Mouse (Mus musculus): ENCODE results near the gene Slc38a11.

The Slc38a11 gene

DNA sequence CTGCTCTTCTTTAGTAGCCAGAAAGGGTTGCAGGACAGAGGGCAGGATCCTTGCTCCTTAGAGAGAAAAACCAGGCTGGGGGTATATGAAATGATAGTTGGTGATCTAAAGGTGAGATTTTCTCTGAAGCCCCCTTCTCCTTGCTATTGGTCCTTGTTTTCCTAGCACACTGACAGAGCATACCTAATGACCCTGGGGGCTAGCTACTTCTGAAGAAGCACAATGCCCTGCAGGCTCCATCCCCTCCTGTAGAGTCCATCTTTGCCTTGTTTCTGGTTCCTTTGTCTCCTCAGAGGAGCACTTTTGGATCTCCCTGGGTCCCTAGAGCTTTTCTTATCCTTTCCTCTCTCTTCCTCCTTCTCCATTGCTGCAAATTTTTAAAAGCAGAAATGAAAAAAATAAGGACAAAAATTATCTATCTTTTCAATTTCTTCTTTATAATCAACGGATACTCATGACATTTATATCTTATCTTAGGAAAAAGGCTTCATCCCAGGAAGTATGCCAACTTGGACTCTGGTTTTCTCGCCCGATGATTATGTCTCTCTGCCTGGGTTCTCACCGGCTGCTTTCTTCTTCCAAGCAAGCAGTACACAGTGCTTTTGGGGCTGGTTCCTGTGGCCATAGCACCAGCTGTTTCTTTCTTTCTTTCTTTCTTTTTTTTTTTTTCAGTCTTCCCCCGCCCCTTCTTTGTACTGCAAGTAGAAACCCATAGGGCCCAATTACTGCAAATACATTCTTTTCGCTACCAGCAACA lies 41.7 kb downstream of the Slc38a11 start:
- DNase-seq, result no peak

DNA sequence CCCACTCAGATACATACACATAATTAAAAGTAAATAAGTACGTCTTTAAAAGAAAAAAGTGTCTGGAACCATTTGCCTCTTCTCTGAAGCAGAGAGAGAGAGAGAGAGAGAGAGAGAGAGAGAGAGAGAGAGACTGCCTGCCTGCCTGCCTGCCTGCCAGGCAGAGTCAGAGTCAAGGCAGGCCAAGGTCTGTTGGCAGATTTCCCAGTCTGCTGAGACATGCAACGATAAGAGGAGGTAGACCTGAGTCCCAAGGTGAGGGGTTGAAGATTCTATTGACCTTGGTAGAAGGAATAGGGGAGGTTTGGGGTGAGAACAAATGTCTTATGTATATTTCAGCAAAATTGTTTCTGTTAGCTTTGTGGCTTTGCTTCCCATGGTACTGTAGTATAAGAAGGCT lies 42.9 kb downstream of the Slc38a11 start:
- peak; percentile 70 to 73 for DNase-seq

DNA sequence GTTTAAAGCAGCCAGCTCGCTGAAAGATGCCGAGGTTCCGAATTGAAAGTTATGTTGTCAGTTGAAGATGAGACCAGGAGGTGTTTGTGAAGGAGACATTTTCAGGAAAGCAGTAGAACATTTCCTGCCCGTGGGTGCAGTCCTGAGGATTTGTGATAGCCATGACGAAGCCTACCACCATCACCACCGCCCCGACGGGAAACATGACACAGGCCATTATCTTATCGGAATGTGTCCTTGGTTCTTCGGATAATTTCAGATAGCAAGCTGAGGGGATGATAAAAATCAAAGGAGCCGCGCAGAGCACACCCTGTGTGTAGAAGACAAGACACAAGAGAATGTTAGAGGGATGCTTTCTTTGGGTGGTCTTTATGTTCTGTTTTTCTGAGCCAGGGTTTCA lies 47.1 kb downstream of the Slc38a11 start:
- DNase-seq, result no peak

DNA sequence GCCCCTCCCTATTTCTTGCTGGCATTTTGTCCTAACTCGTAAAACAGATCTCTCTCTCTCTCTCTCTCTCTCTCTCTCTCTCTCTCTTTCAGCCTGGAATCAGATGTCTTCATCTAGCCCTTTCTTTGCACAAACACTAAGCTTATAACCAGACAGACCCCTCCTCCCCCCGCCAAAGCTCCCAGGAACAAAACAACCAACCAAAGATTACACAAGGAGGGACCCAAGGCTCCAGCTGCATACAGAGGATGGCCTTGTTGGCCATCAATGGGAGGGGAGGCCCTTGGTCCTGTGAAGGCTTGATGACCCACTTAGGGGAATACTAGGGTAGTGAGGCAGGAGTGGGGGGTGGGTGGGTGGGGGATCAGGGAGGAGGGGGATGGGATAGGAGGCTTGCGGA lies 52.6 kb downstream of the Slc38a11 start:
- no peak for DNase-seq

DNA sequence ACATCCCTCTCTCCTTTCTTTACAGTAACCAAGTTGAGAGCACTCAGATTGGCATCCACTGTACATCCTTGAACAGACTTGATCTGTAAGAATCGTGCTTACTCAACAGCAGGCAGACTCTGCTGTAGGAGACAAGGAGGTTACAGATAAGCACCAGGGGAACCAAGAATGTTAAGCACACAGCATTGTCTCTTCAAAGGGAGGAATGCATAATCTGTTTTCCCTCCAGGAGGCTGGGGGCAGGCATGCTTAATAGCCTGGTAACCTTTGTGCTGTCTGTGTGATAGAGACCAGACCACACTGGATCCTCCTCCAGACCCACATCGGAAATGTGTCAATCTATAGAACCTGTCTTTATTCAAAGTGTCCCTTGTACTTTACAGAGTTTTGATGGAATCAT lies 67.3 kb downstream of the Slc38a11 start:
- no peak for DNase-seq

DNA sequence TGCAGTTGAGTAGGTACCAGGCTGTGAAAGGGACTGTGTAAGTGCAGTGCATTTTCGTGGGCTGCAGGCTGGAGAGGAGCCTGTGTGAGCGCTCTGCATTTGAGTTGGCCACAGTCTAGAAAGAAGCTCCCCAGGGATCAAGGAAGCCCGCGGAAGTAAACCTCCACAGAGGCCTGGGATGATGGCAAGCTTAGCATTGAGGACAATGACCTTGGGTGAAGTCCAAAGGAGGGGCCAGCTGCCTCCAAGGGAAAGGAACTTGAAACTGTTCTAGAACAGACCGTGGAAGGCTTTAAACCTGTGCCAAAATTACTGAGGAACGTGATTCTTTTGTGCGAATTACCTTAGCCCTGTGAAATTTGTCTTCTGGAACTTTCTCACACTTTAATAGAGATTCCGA lies 69.7 kb downstream of the Slc38a11 start:
- peak; percentile 16 to 18 for DNase-seq

DNA sequence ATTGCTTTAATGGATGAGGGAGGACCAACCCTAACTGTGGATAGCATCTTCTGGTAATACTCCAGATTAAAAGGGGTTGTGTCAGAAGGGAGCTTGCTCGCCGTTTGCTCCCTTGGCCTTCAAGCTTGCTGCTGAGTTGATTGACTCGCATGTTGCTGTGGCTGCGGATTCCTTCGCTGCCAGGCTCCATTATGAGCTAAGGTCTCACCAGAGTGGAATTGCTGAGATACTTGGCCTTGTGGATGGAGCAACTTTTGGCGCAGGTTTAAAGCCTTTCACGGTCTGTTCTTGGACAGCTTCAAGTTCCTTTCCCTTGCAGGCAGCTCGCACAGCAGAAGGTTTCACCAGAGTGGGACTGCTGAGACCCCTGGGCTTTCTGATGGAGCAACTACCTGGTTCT lies 70.4 kb downstream of the Slc38a11 start:
- DNase-seq, result peak in 1 of 2 experiments; percentile 4

DNA sequence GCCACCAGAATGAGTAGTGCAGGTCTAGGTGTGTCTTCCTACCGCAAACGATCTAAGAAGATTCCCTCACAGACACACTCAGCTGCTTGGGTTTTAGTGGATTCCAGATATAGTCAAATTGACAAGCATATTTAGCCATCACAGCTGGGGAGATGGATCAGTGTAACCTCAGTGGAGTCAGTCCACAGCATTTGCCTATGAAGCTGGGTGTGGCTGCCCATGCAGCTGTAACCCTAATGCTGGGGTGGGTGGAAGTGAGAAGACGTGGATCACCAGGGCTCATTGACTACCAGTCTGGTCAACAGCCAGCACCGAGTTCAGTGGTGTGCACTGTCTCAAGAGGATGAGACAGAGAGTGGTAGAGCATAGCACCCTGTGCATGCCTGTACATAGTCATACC lies 74.1 kb downstream of the Slc38a11 start:
- no peak for DNase-seq

DNA sequence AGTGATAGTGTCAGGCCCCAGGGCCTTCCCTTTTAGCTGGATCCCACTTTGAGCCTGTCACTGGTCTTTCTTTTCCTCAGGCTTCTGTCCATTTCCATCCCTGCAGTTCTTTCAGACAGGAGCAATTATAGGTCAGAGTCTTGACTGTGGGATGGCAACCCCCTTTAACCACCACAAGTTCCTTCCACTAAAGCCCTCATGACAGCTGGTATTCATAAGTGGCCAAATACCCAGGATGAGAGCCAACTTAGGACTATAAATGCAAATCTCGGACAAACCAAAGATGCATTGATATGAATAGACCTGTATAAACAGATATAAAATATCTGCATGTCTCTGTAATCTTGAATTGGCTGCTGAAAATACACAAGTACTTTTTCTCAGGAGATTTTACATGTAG lies 75.1 kb downstream of the Slc38a11 start:
- DNase-seq, result no peak

DNA sequence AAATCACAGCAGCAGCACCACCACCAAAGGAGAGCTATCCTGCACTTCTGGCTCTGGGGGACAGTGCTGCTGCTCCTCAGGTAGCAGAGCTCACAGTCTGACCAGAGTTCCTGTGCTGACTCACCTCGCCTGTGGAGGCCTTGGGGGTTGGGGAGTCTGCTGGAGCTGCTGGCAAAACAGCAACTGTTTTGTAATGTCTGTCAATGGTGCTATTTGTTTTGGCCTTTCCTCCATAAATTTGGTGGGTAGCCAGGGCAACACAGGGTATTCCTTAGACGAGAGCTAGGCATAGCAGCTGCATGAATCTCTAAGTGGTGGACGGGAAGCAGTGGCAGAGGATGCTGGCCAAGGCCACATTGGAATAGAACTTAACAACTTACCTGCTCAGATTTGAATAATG lies 78.5 kb downstream of the Slc38a11 start:
- DNase-seq, result peak; percentile 18 to 42

DNA sequence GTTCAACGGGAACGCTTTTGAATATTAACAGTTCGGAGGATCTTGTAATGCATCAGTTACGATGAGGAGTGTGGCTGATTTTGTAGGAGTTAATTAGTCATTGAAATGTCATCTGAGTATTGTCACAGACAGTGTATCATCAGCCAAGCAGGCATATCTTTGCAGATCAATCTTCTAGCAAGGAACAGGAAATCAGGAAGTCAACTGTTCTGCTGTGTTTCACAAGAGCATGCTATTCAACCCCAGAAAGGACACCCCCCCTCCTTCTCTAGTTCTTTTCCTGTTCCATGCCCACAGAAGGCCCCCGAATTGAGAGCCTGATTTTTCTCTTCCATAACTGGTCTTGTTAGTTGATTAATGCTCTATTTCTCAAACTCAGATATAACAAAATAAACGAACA lies 80.9 kb downstream of the Slc38a11 start:
- DNase-seq, result no peak

DNA sequence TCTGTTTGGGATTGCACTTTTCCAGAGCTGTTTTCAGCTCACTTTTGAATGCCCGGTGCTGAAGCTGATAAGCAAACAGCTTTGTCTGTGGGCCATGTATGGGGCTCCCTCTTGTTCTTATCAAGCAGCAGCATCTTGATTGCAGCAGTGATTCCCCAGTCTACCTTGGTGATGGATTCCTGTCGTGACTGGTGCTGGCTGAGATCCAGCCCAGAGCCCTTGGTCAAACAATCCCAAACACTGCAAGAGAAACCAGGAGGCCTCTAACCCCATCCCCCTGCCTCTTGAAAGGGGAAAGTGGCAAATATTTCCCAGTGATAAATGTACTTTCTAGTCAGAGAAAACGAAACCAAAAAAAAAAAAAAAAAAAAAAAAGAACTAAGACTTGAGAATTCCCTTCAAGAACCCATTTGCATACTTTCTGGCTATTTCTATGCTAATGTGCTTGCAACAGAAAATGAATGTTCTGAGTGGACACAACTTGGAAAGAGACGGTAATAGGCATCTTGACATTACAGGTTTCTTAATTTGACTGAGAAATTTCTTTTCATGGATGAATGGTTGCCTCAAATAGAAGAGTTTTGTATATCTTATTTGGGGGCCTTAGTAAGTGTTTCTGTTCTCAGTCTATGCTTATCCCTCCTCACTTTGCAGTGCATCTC lies 84.7 kb downstream of the Slc38a11 start:
- peak in 1 of 2 experiments; percentile 4 for DNase-seq

DNA sequence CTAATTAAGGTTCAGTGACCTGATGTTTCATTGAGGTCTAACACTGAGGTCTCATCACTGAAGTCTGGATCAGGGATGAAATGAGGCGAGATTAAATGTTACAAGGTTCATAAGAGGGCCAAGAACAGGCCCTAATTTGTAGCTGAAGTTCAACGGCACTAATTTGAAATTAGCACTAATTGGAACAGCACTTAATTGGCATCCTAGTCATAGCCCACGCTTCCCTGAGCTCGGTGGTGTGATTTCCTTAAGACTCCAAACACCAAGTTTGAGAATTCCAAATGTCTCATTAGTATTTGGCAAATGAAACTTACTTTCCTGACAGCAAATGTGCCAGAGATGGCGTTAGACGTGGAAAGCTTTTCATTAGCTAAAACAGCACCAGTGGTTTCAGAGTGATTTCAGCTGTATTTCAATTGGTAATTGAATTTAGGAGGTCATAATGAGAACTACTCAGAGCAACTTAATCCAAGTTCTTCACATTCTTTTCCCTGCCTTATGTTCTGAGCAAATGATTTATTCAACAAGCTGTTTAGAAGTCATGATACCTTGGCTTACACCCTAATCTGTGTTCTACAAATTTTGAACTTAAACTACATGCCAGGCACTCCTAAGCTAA lies 88.3 kb downstream of the Slc38a11 start:
- no peak for DNase-seq

DNA sequence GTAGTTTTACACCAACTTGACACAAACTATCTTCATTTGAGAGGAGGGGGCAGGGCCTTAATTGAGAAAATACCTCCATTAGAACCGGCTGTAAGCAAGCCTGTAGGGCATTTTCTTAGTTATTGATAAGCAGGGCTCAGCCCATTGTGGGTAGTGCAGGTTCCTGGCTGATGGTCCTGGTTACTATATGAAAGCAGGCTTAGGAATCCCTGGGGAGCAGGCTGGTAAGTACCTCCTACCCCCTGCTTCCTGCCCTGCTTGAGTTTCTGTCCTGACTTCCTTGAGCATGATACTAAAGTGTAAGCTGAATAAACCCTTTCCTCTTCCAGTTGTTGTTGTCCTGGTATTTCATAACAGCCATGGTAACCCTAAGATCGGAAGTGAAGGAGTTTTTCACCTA lies 89.9 kb downstream of the Slc38a11 start:
- no peak for DNase-seq

DNA sequence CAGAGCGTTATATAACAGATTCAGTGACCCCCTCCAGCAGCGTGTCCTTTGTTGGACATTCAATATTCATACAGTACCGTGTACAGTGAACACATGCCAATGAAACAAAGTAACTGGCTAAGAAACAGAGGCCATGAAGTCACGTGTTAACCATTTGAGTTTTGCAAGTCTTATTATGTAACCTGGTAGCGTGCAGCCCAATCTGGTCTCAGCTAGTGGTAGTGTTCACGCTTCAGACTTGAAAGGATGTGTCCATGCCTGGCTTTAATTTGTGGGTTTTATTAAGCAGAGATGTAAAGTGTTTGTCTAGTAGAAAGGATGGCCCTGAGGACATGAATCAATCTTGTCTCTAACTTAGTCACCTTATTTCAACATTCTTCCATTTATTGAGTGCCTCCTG lies 95.1 kb downstream of the Slc38a11 start:
- DNase-seq, result no peak

DNA sequence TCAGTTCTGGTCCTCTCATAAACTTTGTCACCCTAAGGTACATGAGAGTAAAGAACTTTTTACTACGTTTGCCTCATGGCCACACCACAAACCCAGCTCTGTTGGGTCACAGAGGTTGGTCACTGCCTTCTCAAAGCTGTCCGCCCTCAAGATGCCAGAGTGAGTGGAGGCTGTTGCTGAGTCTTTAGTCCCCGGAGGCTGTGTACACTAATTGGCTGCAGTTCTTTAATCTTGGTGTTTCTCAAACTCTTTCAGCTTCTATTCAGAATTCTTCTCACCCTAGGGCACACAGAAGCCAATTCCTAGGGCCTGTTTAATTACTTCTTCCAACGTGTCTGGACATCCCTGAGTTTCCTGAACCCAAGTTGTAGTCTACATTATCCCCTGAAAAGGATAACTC lies 96.0 kb downstream of the Slc38a11 start:
- no peak for DNase-seq

DNA sequence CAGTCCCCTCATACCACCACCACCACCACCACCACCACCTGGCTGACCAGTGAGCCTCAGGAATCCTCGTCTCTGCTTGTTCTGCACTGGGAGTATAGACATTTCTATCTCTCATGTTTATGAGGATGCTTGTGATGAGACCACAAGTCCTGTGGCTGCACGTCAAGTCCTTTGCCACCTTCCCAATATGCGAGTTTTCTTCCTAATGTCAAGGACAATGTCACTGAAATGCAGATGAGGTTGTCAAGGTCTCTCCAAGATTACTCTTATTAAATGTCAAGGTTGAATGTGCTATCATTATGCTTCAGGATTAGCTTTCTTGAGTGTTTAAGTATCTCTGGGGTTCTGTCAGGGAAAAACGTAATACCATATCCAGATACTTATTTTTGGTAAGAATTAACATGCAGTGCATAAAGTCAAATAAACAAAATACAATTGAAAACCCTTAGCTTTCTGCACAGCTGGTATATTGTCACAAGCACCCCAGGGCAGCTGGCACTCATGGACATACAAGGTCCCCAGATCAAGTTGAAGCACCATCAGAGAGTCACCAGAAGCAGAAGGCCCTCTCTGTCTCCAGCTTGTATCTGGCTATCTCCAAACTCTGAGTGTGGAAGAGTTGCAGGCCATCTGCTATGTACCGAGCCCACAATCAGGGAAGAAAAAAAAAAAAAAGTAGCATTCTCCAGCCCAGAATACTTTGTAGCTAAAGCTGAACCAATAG lies 97.1 kb downstream of the Slc38a11 start:
- no peak for DNase-seq
